Mouse (Mus musculus) bone marrow macrophage, adult 2 months (primary cell): ENCODE results near the gene Foxo1. TPM values are rescaled to one million over a fixed set of nuclear protein-coding genes. Genes with fewer than 3 reads are reported as not detected.

Experiments used
- H3K27ac ChIP-seq: 2 replicates; pipeline ENCODE4 v1.5.1; 2012; ENCODE audit warnings: low read depth, low read length; ENCODE audit not compliant: insufficient read depth
- H3K4me1 ChIP-seq: 2 replicates; pipeline ENCODE4 v1.6.1; 2012; ENCODE audit warnings: low read length; ENCODE audit not compliant: control insufficient read depth, insufficient read depth
- H3K4me3 ChIP-seq: 2 replicates; pipeline ENCODE4 v1.5.1; 2012; ENCODE audit warnings: mild to moderate bottlenecking, low read length, moderate library complexity; ENCODE audit not compliant: insufficient read depth
- CTCF ChIP-seq: IDR thresholded peaks from 2 replicates; pipeline ENCODE4 v1.5.1; 2012; ENCODE audit warnings: low read depth, mild to moderate bottlenecking, low read length, moderate library complexity
- POLR2A ChIP-seq: IDR thresholded peaks from 2 replicates; pipeline ENCODE4 v1.6.1; 2012; ENCODE audit warnings: mild to moderate bottlenecking, low read depth, low read length, borderline replicate concordance
- polyA plus RNA-seq: library from polyadenylated mRNA; stranded (reverse); fragments of >200 nt; gene quantifications from 2 replicates; pipeline ENCODE4 v1.2.4, GENCODE M21; 2012; ENCODE audit not compliant: missing spikeins, insufficient read depth, insufficient read length

Foxo1 gene
- 5.6 and 6.2 TPM in 2 replicates for polyA plus RNA-seq

DNA sequence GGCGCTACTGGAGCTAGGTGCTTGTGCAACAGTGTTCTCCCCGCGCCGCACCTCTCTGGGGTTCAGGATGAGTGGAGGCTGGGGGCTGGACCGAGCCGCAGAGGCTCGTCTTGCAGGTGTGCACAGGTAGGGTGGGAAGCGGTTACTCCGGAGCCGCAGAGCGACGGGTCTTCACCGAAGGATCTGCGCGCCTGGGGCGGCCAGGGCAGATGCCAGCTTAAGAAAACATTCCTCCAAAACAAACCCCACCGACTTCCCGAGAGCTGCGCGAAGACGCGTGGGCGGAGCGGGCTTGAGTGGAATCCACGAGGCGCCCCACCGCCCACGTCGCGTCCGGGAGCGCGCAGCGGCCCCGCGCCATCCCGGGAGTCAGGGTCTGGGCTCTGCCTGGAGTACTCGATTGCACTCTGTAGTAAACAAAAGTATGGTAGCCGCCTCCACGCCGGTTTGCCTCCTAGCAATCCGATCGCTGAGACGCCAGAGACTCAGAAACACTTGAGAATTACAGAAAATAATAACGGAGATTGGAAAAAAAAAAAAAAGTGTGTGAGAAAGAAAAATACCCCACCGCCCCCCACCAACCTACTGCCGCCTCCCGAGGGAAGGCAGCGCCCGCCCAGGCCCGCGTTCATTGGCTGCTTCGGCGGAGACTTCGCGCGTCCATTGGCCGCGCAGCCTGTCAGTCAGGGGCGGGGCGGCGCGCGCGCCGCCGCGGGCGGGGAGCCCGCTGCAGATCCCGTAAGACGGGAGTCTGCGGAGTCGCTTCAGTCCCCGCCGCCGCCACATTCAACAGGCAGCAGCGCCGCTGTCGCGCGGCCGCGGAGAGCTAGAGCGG lies at the start of gene Foxo1:
Foxo1 (plus strand) TSS at position 685 of the 835 bp plus-strand sequence.
- peak within 1 kb of the TSS; percentile 97 for H3K4me3 ChIP-seq
- H3K4me1 ChIP-seq = peaks cover 5% of the 10 kb centered on the region; the same call in 1 of the 2 replicates
- TF ChIP-seq CTCF (no peak), POLR2A (no peak)
- H3K27ac ChIP-seq = peak within 1 kb of the TSS; percentile 66

GRCm38 (mm10) chr3:52218864-52219263 lies 49.3 kb upstream of the Foxo1 start:
- H3K4me1 ChIP-seq = no peaks in the 10 kb centered on the region
- H3K27ac ChIP-seq = no peak overlapping the region
- no peak overlapping the region for H3K4me3 ChIP-seq
- TF ChIP-seq CTCF (no peak), POLR2A (no peak)

- no peaks in the 10 kb centered on the region for H3K4me1 ChIP-seq
- H3K4me3 ChIP-seq = no peak overlapping the region
- no peak overlapping the region for H3K27ac ChIP-seq
- TF ChIP-seq CTCF (no peak), POLR2A (no peak)
These were observed 47.1 kb upstream of the Foxo1 start for GRCm38 (mm10) chr3:52221082-52221481.

GRCm38 (mm10) chr3:52221931-52222330 lies 46.2 kb upstream of the Foxo1 start:
- no peaks in the 10 kb centered on the region for H3K4me1 ChIP-seq
- H3K4me3 ChIP-seq = no peak overlapping the region
- TF ChIP-seq CTCF = no peak
- TF ChIP-seq POLR2A = no peak
- no peak overlapping the region for H3K27ac ChIP-seq

DNA sequence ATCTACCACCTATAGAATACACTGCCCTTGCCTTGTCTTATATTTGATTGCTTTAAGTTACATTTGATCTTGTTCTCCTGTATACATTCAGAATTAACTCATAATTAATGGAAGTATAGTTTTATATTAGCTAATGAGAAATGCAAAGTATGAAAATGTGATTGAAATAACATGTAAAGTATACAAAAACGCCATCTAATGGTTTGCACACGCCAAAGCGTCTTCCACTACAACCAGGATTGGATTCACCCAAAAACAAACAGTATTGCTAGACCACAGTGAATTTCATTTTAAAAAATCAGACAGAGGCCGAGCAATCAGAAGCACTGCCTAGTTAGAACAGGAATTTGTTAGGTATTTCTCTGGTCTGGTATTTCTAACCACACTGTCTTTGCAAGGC lies 31.6 kb upstream of the Foxo1 start:
- Histone ChIP-seq H3K4me1 (no peaks in the 10 kb centered on the region), H3K27ac (no peak overlapping the region), H3K4me3 (no peak overlapping the region)
- TF ChIP-seq POLR2A (no peak), CTCF (no peak)

GRCm38 (mm10) chr3:52237136-52237535 lies 31.0 kb upstream of the Foxo1 start:
- H3K4me3 ChIP-seq = no peak overlapping the region
- H3K27ac ChIP-seq = no peak overlapping the region
- H3K4me1 ChIP-seq = no peaks in the 10 kb centered on the region
- no peak for TF ChIP-seq CTCF
- no peak for TF ChIP-seq POLR2A

DNA sequence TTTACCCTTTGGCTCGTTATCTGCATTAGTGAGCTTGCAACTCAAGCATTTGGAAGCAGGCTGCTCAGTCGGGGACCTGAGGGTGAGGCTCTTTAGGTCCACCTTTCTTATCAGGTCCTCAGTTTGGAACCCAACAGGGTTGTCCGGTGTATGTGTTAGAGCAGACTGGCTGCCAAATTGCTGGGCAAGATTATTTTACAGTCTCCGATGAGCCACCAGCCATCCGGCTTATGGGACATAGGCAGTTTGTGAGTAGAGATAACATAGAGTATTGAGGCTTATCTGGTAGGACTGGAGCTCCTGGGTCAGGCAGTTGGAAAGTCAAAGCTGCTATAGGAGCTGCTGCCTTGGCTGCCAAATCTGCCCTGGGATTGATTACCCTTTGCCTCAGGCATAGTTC lies 27.1 kb upstream of the Foxo1 start:
- Histone ChIP-seq H3K27ac (no peak overlapping the region), H3K4me3 (no peak overlapping the region), H3K4me1 (no peaks in the 10 kb centered on the region)
- TF ChIP-seq POLR2A = no peak
- no peak for TF ChIP-seq CTCF

GRCm38 (mm10) chr3:52242457-52243105 lies 25.6 kb upstream of the Foxo1 start:
- no peak overlapping the region for H3K4me3 ChIP-seq
- TF ChIP-seq CTCF (no peak), POLR2A (no peak)
- no peak overlapping the region for H3K27ac ChIP-seq
- peaks cover 3% of the 10 kb centered on the region; the same call in 1 of the 2 replicates for H3K4me1 ChIP-seq

- no peak overlapping the region for H3K27ac ChIP-seq
- TF ChIP-seq POLR2A = no peak
- TF ChIP-seq CTCF = peak; percentile 38; the same call in 1 of the 2 replicates
- peaks cover 3% of the 10 kb centered on the region; the same call in 1 of the 2 replicates for H3K4me1 ChIP-seq
These were observed 24.7 kb upstream of the Foxo1 start for GRCm38 (mm10) chr3:52243271-52244021.

More at GRCm38 (mm10) chr3:52243271-52244021, 24.7 kb upstream of the Foxo1 start:
- no peak overlapping the region for H3K4me3 ChIP-seq
